Mouse (Mus musculus) liver, adult 2 months (tissue): ENCODE results near the gene Mmachc. TPM values are rescaled to one million over a fixed set of nuclear protein-coding genes. Genes with fewer than 3 reads are reported as not detected.

Experiments
- DNase-seq: peaks from one replicate; pipeline ENCODE4 v3.0.0-alpha.2; 2011; ENCODE audit warnings: low read depth, low spot score; ENCODE audit errors: extremely low read depth
- H3K27ac ChIP-seq: fragments of 200-500 bp; replicated peaks from 2 replicates; pipeline ENCODE4 v1.5.1; 2012; ENCODE audit warnings: low read depth, mild to moderate bottlenecking, control low read depth, inconsistent platforms, low read length; ENCODE audit not compliant: insufficient read depth
- H3K27me3 ChIP-seq: fragments of 200-500 bp; 2 replicates; pipeline ENCODE4 v1.6.1; 2012; ENCODE audit warnings: mild to moderate bottlenecking, moderate library complexity, low read length, inconsistent platforms; ENCODE audit not compliant: control insufficient read depth, insufficient read depth
- H3K36me3 ChIP-seq: fragments of 200-500 bp; 2 replicates; pipeline ENCODE4 v1.6.1; 2012; ENCODE audit warnings: low read length, inconsistent platforms; ENCODE audit not compliant: control insufficient read depth, insufficient read depth
- H3K4me1 ChIP-seq: fragments of 200-500 bp; 2 replicates; pipeline ENCODE4 v1.6.1; 2011; ENCODE audit warnings: low read length; ENCODE audit not compliant: control insufficient read depth, insufficient read depth
- H3K4me3 ChIP-seq: fragments of 200-500 bp; 2 replicates; pipeline ENCODE4 v1.5.1; 2011; ENCODE audit warnings: low read depth, mild to moderate bottlenecking, control low read depth, low read length, moderate library complexity; ENCODE audit not compliant: insufficient read depth
- H3K79me2 ChIP-seq: fragments of 200-500 bp; 2 replicates; pipeline ENCODE4 v1.6.1; 2012; ENCODE audit warnings: inconsistent platforms, mild to moderate bottlenecking, low read length, moderate library complexity; ENCODE audit not compliant: control insufficient read depth, insufficient read depth
- H3K9ac ChIP-seq: fragments of 200-500 bp; 2 replicates; pipeline ENCODE4 v1.6.1; 2012; ENCODE audit warnings: low read depth, mild to moderate bottlenecking, control low read depth, inconsistent platforms, low read length
- CTCF ChIP-seq: fragments of 200-500 bp; IDR thresholded peaks from 2 replicates; pipeline ENCODE4 v1.5.1; 2011; ENCODE audit warnings: low read depth, low read length, control low read depth
- POLR2A ChIP-seq: fragments of 200-500 bp; IDR thresholded peaks from 2 replicates; pipeline ENCODE4 v1.6.1; 2011; ENCODE audit warnings: low read length, control low read depth; ENCODE audit not compliant: insufficient read depth; ENCODE audit errors: extremely low read depth
- WGBS: fragments of 180-500 bp; shearing (Covaris S2); methylation state at CpG from one replicate; pipeline ENCODE4 v1.1.7; 2018; 5-methylcytosine and 5-hydroxymethylcytosine counted together
- polyA plus RNA-seq: library from polyadenylated mRNA; depleted of rRNA; stranded (reverse); fragments of >200 nt; gene quantifications from 2 replicates; pipeline ENCODE4 v1.2.3, GENCODE M21; 2012
- total RNA-seq: library from RNA; depleted of rRNA; stranded (reverse); fragments of >200 nt; gene quantifications from 2 replicates; pipeline ENCODE4 v1.2.3, GENCODE M21; 2014

Mmachc gene
- total and polyA plus RNA-seq, 2 experiments: 10.3 to 15.7 TPM

GRCm38 (mm10) chr4:116703804-116704203, 4.4 kb downstream of the Mmachc start:
- peak; percentile 76 for TF ChIP-seq CTCF
- TF ChIP-seq POLR2A: no peak
- H3K27me3 ChIP-seq: no peaks in the 10 kb centered on the region
- no peak overlapping the region for H3K4me3 ChIP-seq
- peaks cover 26% of the 10 kb centered on the region for H3K36me3 ChIP-seq
- H3K79me2 ChIP-seq: no peaks in the 10 kb centered on the region
- WGBS: 29% methylated on average over 6 of the region's 6 CpGs
- DNase-seq: peak; percentile 68
- H3K9ac ChIP-seq: no peak overlapping the region
- peaks cover 3% of the 10 kb centered on the region; the same call in 1 of the 2 replicates for H3K4me1 ChIP-seq
- H3K27ac ChIP-seq: no peak overlapping the region

- no peak for DNase-seq
- no peak for TF ChIP-seq CTCF
- TF ChIP-seq POLR2A: no peak
- 0 out of 2 replicates have a peak, but pooled peaks cover 2% of the 10 kb centered on the region for H3K79me2 ChIP-seq
- peaks cover 11% of the 10 kb centered on the region; the same call in 1 of the 2 replicates for H3K4me1 ChIP-seq
- H3K9ac ChIP-seq: no peak overlapping the region
- no peaks in the 10 kb centered on the region for H3K27me3 ChIP-seq
- H3K27ac ChIP-seq: 0 out of 2 replicates have a peak overlapping the region, but pooled peaks have one; percentile 21
- H3K4me3 ChIP-seq: no peak overlapping the region
- 88% methylated on average over 1 of the region's 1 CpGs for WGBS
- H3K36me3 ChIP-seq: peaks cover 46% of the 10 kb centered on the region
Measured at GRCm38 (mm10) chr4:116700964-116701363, 7.2 kb downstream of the Mmachc start.

DNA sequence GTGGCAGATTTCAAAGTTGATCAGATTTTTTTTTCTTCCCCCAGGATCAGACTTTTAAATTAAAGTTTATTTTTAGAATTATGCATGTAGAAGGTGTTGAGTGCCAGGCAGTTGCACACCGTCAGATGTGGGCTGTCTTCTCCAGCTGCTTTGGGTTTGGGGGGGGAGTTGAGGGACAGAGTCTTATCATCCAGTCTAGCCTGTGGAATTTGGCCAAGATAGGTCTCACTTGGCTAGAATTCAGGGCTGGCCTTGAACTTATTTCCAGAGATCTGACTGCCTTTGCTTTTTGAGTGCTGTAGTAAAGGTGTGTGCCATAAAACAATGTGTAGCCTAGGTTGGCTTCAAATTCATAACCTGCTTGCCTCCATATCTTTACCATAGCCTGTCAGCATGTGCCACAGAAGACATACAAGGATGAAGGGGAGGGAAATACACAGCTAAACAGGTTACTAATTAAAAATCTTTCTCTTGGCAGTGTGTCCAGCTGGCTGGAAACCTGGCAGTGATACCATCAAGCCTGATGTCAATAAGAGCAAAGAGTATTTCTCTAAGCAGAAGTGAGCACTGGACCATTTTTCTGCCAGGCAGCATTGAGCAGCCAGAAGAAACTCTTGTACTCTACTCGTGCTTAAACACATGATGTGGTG, 9.4 kb downstream of the Mmachc start:
- H3K4me1 ChIP-seq: peaks cover 18% of the 10 kb centered on the region; the same call in 1 of the 2 replicates
- 9% methylated on average over 2 of the region's 2 CpGs for WGBS
- no peak for TF ChIP-seq POLR2A
- TF ChIP-seq CTCF: no peak
- H3K27ac ChIP-seq: peak overlapping the region; percentile 44
- H3K4me3 ChIP-seq: no peak overlapping the region
- DNase-seq: peak; percentile 94
- H3K27me3 ChIP-seq: no peaks in the 10 kb centered on the region
- H3K79me2 ChIP-seq: peaks cover 2% of the 10 kb centered on the region; the same call in 1 of the 2 replicates
- H3K9ac ChIP-seq: no peak overlapping the region
- H3K36me3 ChIP-seq: peaks cover 64% of the 10 kb centered on the region

DNA sequence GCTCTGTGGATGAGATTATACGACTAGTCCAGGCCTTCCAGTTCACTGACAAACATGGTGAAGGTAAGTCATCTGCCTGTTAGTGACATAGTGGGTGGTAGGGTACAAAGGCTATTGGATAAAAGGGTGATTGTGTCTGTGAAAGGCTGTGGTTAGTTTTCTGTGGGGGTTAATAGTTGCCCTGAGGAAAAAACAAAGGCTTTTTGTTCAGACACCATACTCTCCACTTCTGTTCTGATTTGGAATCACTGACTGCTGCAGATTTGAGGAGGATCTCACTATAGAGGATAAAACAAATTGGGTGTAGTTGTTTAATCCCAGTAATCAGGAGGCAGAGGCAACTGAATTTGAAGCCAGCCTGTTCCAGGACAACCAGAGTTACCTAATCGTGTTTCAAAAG, 14.4 kb downstream of the Mmachc start:
- peaks cover 11% of the 10 kb centered on the region; the same call in 1 of the 2 replicates for H3K79me2 ChIP-seq
- no peak overlapping the region for H3K9ac ChIP-seq
- peak; percentile 35 for DNase-seq
- H3K4me1 ChIP-seq: peaks cover 39% of the 10 kb centered on the region
- no peak overlapping the region for H3K4me3 ChIP-seq
- no peak overlapping the region for H3K27ac ChIP-seq
- no peaks in the 10 kb centered on the region for H3K27me3 ChIP-seq
- H3K36me3 ChIP-seq: peaks cover 84% of the 10 kb centered on the region
- 34% methylated on average over 2 of the region's 2 CpGs for WGBS
- no peak for TF ChIP-seq CTCF
- TF ChIP-seq POLR2A: no peak

DNA sequence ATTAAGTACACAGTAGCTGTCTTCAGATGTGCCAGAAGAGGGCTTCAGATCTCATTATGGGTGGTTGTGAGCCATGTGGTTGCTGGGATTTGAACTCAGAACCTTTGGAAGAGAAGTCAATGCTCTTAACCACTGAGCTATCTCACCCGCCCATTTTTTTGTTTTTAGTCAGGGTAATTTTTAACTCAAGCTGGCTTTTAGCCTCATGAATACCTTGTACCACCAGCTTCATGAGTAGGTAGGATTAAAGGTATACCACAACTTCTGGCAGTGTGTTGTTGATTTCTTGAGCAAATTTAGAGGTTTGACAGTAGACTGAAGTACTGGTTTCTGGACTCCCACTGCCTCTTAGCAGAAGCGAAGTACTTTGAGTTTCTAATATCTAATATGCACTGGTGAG, 16.1 kb downstream of the Mmachc start:
- WGBS: 55% methylated on average over 2 of the region's 2 CpGs
- Histone ChIP-seq H3K9ac (no peak overlapping the region), H3K27ac (no peak overlapping the region), H3K79me2 (peaks cover 9% of the 10 kb centered on the region; the same call in 1 of the 2 replicates), H3K27me3 (no peaks in the 10 kb centered on the region), H3K4me3 (no peak overlapping the region), H3K4me1 (peaks cover 35% of the 10 kb centered on the region), H3K36me3 (peaks cover 87% of the 10 kb centered on the region)
- peak; percentile 61 for DNase-seq
- TF ChIP-seq POLR2A (no peak), CTCF (no peak)
